Mouse (Mus musculus) neural tube, embryonic 11.5 days (tissue): ENCODE results near the gene Rtn4rl1. TPM values are rescaled to one million over a fixed set of nuclear protein-coding genes. Genes with fewer than 3 reads are reported as not detected.

Experiments used
- ATAC-seq: fragments of 200-750 bp; cut with Nextera tagmentation; 2 replicates; pipeline ENCODE4 v1.8.0; 2017; ENCODE audit warnings: moderate number of reproducible peaks, mild to moderate bottlenecking, moderate TSS enrichment, moderate library complexity; ENCODE audit not compliant: insufficient read depth, low FRiP score, low TSS enrichment
- DNase-seq: peaks from one replicate; pipeline ENCODE4 v3.0.0-alpha.2; 2015; ENCODE audit warnings: low spot score
- H3K27ac ChIP-seq: fragments of 300-500 bp; sonication (generic); 2 replicates; pipeline ENCODE4 v1.5.1; 2014; ENCODE audit warnings: low read depth, mild to moderate bottlenecking, low read length
- H3K27me3 ChIP-seq: fragments of 300-500 bp; sonication (generic); 2 replicates; pipeline ENCODE4 v1.6.1; 2014; ENCODE audit warnings: mild to moderate bottlenecking, low read length, mixed read lengths; ENCODE audit not compliant: control insufficient read depth, insufficient read depth
- H3K36me3 ChIP-seq: fragments of 300-500 bp; sonication (generic); 2 replicates; pipeline ENCODE4 v1.6.1; 2014; ENCODE audit warnings: mild to moderate bottlenecking, low read length, moderate library complexity, mixed read lengths; ENCODE audit not compliant: control insufficient read depth, insufficient read depth
- H3K4me1 ChIP-seq: fragments of 300-500 bp; sonication (generic); 2 replicates; pipeline ENCODE4 v1.6.1; 2014; ENCODE audit warnings: low read length, mixed read lengths; ENCODE audit not compliant: control insufficient read depth, insufficient read depth
- H3K4me2 ChIP-seq: fragments of 300-500 bp; sonication (generic); 2 replicates; pipeline ENCODE4 v1.6.1; 2014; ENCODE audit warnings: low read depth, mild to moderate bottlenecking, moderate library complexity
- H3K4me3 ChIP-seq: fragments of 300-500 bp; sonication (generic); 2 replicates; pipeline ENCODE4 v1.5.1; 2014; ENCODE audit warnings: low read depth, low read length
- H3K9ac ChIP-seq: fragments of 300-500 bp; sonication (generic); 2 replicates; pipeline ENCODE4 v1.6.1; 2014; ENCODE audit warnings: mild to moderate bottlenecking, low read length
- H3K9me3 ChIP-seq: fragments of 300-500 bp; sonication (generic); 2 replicates; pipeline ENCODE4 v1.6.1; 2016; ENCODE audit warnings: low read length; ENCODE audit not compliant: control insufficient read depth
- WGBS: fragments of 180-500 bp; shearing (Covaris S2); extraction: QIAGEN DNeasy Blood & Tissue Kit; methylation state at CpG from one replicate; pipeline ENCODE4 v1.1.7; 2014; 5-methylcytosine and 5-hydroxymethylcytosine counted together
- polyA plus RNA-seq: library from polyadenylated mRNA; unstranded; fragments of >200 nt; fragmentation: Nextera tagmentation; extraction: Ambion mirVana; gene quantifications from 2 replicates; pipeline ENCODE4 v1.2.1, GENCODE M21; 2014

The Rtn4rl1 gene
- polyA plus RNA-seq, 1 experiment from 2014 or later, result 6.0 TPM

- Histone ChIP-seq H3K4me1 (no peaks in the 10 kb centered on the region), H3K36me3 (no peaks in the 10 kb centered on the region), H3K9me3 (no peaks in the 10 kb centered on the region), H3K4me3 (no peak overlapping the region), H3K27ac (no peak overlapping the region), H3K4me2 (no peak overlapping the region), H3K27me3 (no peaks in the 10 kb centered on the region), H3K9ac (no peak overlapping the region)
- 80% methylated on average over 5 of the region's 5 CpGs for WGBS
- DNase-seq (no peak), ATAC-seq (no peak)
Measured at GRCm38 (mm10) chr11:75255330-75255729, 61.7 kb downstream of the Rtn4rl1 start.

- DNase-seq (no peak), ATAC-seq (no peak)
- 0 out of 2 replicates have a peak, but pooled peaks cover 2% of the 10 kb centered on the region for H3K4me1 ChIP-seq
- no peaks in the 10 kb centered on the region for H3K36me3 ChIP-seq
- no peak overlapping the region for H3K4me3 ChIP-seq
- 69% methylated on average over 4 of the region's 4 CpGs for WGBS
- H3K9me3 ChIP-seq, result no peaks in the 10 kb centered on the region
- H3K4me2 ChIP-seq, result no peak overlapping the region
- H3K27ac ChIP-seq, result no peak overlapping the region
- H3K9ac ChIP-seq, result no peak overlapping the region
- no peaks in the 10 kb centered on the region for H3K27me3 ChIP-seq
Measured at GRCm38 (mm10) chr11:75257056-75257648, 63.6 kb downstream of the Rtn4rl1 start.

- Histone ChIP-seq H3K36me3 (no peaks in the 10 kb centered on the region), H3K9ac (no peak overlapping the region), H3K4me3 (no peak overlapping the region), H3K27me3 (no peaks in the 10 kb centered on the region), H3K4me1 (peaks cover 8% of the 10 kb centered on the region; the same call in 1 of the 2 replicates), H3K9me3 (no peaks in the 10 kb centered on the region), H3K27ac (no peak overlapping the region), H3K4me2 (no peak overlapping the region)
- no peak for ATAC-seq
- no peak for DNase-seq
- WGBS, result 75% methylated on average over 6 of the region's 6 CpGs
Measured at GRCm38 (mm10) chr11:75259416-75259815, 65.8 kb downstream of the Rtn4rl1 start.

GRCm38 (mm10) chr11:75259996-75260561 lies 66.5 kb downstream of the Rtn4rl1 start:
- Histone ChIP-seq H3K27ac (no peak overlapping the region), H3K27me3 (no peaks in the 10 kb centered on the region), H3K9me3 (no peaks in the 10 kb centered on the region), H3K4me1 (peaks cover 8% of the 10 kb centered on the region; the same call in 1 of the 2 replicates), H3K4me3 (no peak overlapping the region), H3K4me2 (no peak overlapping the region), H3K36me3 (no peaks in the 10 kb centered on the region), H3K9ac (no peak overlapping the region)
- ATAC-seq (no peak), DNase-seq (no peak)
- WGBS, result 59% methylated on average over 10 of the region's 10 CpGs

- WGBS, result 90% methylated on average over 2 of the region's 2 CpGs
- no peak for DNase-seq
Measured at GRCm38 (mm10) chr11:75261016-75261415, 67.4 kb downstream of the Rtn4rl1 start.

GRCm38 (mm10) chr11:75261730-75262129 lies 68.1 kb downstream of the Rtn4rl1 start:
- DNase-seq (no peak), ATAC-seq (no peak)
- H3K27me3 ChIP-seq, result no peaks in the 10 kb centered on the region
- H3K9me3 ChIP-seq, result no peaks in the 10 kb centered on the region
- 84% methylated on average over 4 of the region's 4 CpGs for WGBS
- no peak overlapping the region for H3K9ac ChIP-seq
- no peak overlapping the region for H3K4me2 ChIP-seq
- no peaks in the 10 kb centered on the region for H3K36me3 ChIP-seq
- no peak overlapping the region for H3K27ac ChIP-seq
- no peak overlapping the region for H3K4me3 ChIP-seq
- peaks cover 8% of the 10 kb centered on the region; the same call in 1 of the 2 replicates for H3K4me1 ChIP-seq

More at GRCm38 (mm10) chr11:75261016-75261415, 67.4 kb downstream of the Rtn4rl1 start:
- no peaks in the 10 kb centered on the region for H3K9me3 ChIP-seq
- H3K36me3 ChIP-seq, result no peaks in the 10 kb centered on the region
- no peak for ATAC-seq
- no peak overlapping the region for H3K4me2 ChIP-seq
- no peak overlapping the region for H3K4me3 ChIP-seq
- H3K4me1 ChIP-seq, result peaks cover 8% of the 10 kb centered on the region; the same call in 1 of the 2 replicates
- H3K9ac ChIP-seq, result no peak overlapping the region
- no peak overlapping the region for H3K27ac ChIP-seq
- H3K27me3 ChIP-seq, result no peaks in the 10 kb centered on the region

- H3K27ac ChIP-seq, result no peak overlapping the region
Measured at GRCm38 (mm10) chr11:75262181-75262580, 68.6 kb downstream of the Rtn4rl1 start.

GRCm38 (mm10) chr11:75262791-75263190 lies 69.2 kb downstream of the Rtn4rl1 start:
- Histone ChIP-seq H3K27me3 (no peaks in the 10 kb centered on the region), H3K4me2 (no peak overlapping the region), H3K36me3 (no peaks in the 10 kb centered on the region), H3K27ac (no peak overlapping the region), H3K9ac (no peak overlapping the region), H3K4me3 (no peak overlapping the region), H3K4me1 (peaks cover 8% of the 10 kb centered on the region; the same call in 1 of the 2 replicates), H3K9me3 (no peaks in the 10 kb centered on the region)
- 61% methylated on average over 5 of the region's 5 CpGs for WGBS
- DNase-seq, result no peak
- ATAC-seq, result no peak

More at GRCm38 (mm10) chr11:75262181-75262580, 68.6 kb downstream of the Rtn4rl1 start:
- H3K4me1 ChIP-seq, result peaks cover 8% of the 10 kb centered on the region; the same call in 1 of the 2 replicates
- no peaks in the 10 kb centered on the region for H3K27me3 ChIP-seq
- H3K4me3 ChIP-seq, result no peak overlapping the region
- ATAC-seq, result no peak
- H3K36me3 ChIP-seq, result no peaks in the 10 kb centered on the region
- H3K9me3 ChIP-seq, result no peaks in the 10 kb centered on the region
- H3K4me2 ChIP-seq, result no peak overlapping the region
- H3K9ac ChIP-seq, result no peak overlapping the region
- 87% methylated on average over 3 of the region's 3 CpGs for WGBS
- DNase-seq, result no peak
